Mouse (Mus musculus): ENCODE measurements at regions not wholly inside any gene's neighbourhood (a gene's known extent, or its start where the extent isn't known, plus 50 kb on each side); places are given as distances from the start of the nearest gene placed in this dataset.

DNA sequence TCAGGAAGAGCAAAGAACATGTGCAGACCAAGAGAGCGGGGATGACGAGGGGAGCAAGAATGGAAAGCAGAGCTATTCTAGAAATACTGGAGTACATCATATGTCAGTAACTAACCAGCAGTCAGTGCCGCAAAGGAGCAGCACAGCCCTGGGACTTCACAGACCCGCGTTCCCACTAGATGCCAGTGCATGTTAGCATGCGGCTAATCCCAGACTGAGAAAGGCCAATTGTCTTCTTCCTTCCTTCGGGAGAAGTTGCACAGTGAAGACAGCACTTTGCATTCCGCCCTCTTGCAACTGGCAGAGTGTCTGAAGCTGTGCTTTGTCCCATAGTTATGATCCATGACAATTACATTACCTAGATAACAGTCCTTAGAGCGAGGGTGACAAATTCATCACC, 246.1 kb upstream of the Bmper start:
- Histone ChIP-seq H3K9me3 (replicated peaks; ENCODE audit: low read length) (no peaks in the 10 kb centered on the region), H3K27me3 (ENCODE audit: insufficient read depth, low read length) (no peaks in the 10 kb centered on the region), H3K27ac (no peak overlapping the region), H3K36me3 (ENCODE audit: insufficient read depth, low read length) (no peaks in the 10 kb centered on the region), H3K4me3 (replicated peaks; ENCODE audit: low read depth, low read length) (no peak overlapping the region), H3K4me2 (ENCODE audit: low read length) (no peak overlapping the region), H3K4me1 (replicated peaks; ENCODE audit: insufficient read depth, low read length) (no peaks in the 10 kb centered on the region), H3K9ac (ENCODE audit: low read depth, low read length) (no peak overlapping the region)
- WGBS: 67% methylated on average over 9 of the region's 9 CpGs
- no peak for TF ChIP-seq CTCF (IDR thresholded peaks at IDR 0.05; ENCODE audit: low read depth)
- DNase-seq (ENCODE audit: low spot score) (no peak), ATAC-seq (replicated peaks; ENCODE audit: low FRiP score, low read depth) (no peak)

- Histone ChIP-seq H3K4me3 (replicated peaks; ENCODE audit: low read depth, low read length) (no peak overlapping the region), H3K9me3 (replicated peaks; ENCODE audit: low read length) (no peaks in the 10 kb centered on the region), H3K9ac (ENCODE audit: low read depth, low read length) (no peak overlapping the region), H3K27ac (no peak overlapping the region), H3K36me3 (ENCODE audit: insufficient read depth, low read length) (no peaks in the 10 kb centered on the region), H3K4me2 (ENCODE audit: low read length) (no peak overlapping the region), H3K4me1 (replicated peaks; ENCODE audit: insufficient read depth, low read length) (no peaks in the 10 kb centered on the region), H3K27me3 (ENCODE audit: insufficient read depth, low read length) (no peaks in the 10 kb centered on the region)
- TF ChIP-seq CTCF (IDR thresholded peaks at IDR 0.05; ENCODE audit: low read depth): no peak
- peak; percentile 38 for DNase-seq (ENCODE audit: low spot score)
- 54% methylated on average over 5 of the region's 5 CpGs for WGBS
- no peak for ATAC-seq (replicated peaks; ENCODE audit: low FRiP score, low read depth)
Observed at GRCm38 (mm10) chr9:22979627-22980026, 243.2 kb upstream of the Bmper start.

GRCm38 (mm10) chr9:22989508-22989907, 233.4 kb upstream of the Bmper start:
- Histone ChIP-seq H3K9ac (ENCODE audit: low read depth, low read length) (no peak overlapping the region), H3K27me3 (ENCODE audit: insufficient read depth, low read length) (no peaks in the 10 kb centered on the region), H3K27ac (no peak overlapping the region), H3K4me1 (replicated peaks; ENCODE audit: insufficient read depth, low read length) (no peaks in the 10 kb centered on the region), H3K36me3 (ENCODE audit: insufficient read depth, low read length) (no peaks in the 10 kb centered on the region), H3K4me2 (ENCODE audit: low read length) (no peak overlapping the region), H3K9me3 (replicated peaks; ENCODE audit: low read length) (no peaks in the 10 kb centered on the region), H3K4me3 (replicated peaks; ENCODE audit: low read depth, low read length) (no peak overlapping the region)
- WGBS: 71% methylated on average over 6 of the region's 6 CpGs
- ATAC-seq (replicated peaks; ENCODE audit: low FRiP score, low read depth) (no peak), DNase-seq (ENCODE audit: low spot score) (no peak)
- no peak for TF ChIP-seq CTCF (IDR thresholded peaks at IDR 0.05; ENCODE audit: low read depth)

DNA sequence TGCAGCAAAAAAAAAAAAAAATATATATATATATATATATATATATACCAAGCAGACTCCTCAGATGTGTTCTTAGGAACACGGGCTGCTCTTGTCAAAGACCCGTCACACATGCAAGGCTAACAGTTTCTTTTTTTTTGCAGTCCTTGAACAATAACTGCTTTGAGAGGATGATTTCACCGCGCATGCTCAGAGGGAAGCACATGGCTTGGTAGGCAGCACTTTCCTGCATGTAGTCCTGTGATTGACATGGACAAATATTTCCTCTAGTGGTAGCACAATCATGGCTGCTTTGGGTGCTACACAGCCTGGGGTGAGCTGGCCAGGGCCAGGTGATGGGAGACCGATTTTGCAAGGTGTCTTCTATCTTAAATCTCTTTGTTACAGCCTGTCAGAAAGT, 229.3 kb upstream of the Bmper start:
- Histone ChIP-seq H3K27ac (no peak overlapping the region), H3K36me3 (ENCODE audit: insufficient read depth, low read length) (no peaks in the 10 kb centered on the region), H3K4me1 (replicated peaks; ENCODE audit: insufficient read depth, low read length) (no peaks in the 10 kb centered on the region), H3K9me3 (replicated peaks; ENCODE audit: low read length) (no peaks in the 10 kb centered on the region), H3K4me3 (replicated peaks; ENCODE audit: low read depth, low read length) (no peak overlapping the region), H3K27me3 (ENCODE audit: insufficient read depth, low read length) (no peaks in the 10 kb centered on the region), H3K9ac (ENCODE audit: low read depth, low read length) (no peak overlapping the region), H3K4me2 (ENCODE audit: low read length) (no peak overlapping the region)
- DNase-seq (ENCODE audit: low spot score): no peak
- ATAC-seq (replicated peaks; ENCODE audit: low FRiP score, low read depth): no peak
- TF ChIP-seq CTCF (IDR thresholded peaks at IDR 0.05; ENCODE audit: low read depth): no peak
- WGBS: 75% methylated on average over 5 of the region's 5 CpGs

GRCm38 (mm10) chr9:22995564-22995963, 227.3 kb upstream of the Bmper start:
- TF ChIP-seq CTCF (IDR thresholded peaks at IDR 0.05; ENCODE audit: low read depth): no peak
- H3K4me3 ChIP-seq (replicated peaks; ENCODE audit: low read depth, low read length): no peak overlapping the region

DNA sequence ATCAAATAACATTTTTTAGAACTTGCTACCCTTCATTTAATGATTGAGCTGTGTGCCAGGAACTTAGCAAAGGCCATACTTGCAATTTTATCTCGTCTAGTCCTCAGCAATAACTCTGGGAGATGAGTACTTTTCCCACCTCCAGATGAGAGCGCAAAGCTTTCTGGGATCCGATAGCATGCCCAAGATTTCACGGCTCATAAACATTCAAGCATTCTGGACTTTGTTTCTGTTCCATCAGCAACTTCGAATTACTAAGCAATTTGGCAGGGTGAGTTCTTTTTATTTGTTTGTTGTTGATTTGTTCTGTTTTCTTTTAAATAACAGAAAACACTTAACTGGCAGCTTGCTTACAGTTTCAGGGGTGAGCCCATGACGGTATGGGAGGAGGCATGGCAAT, 224.6 kb upstream of the Bmper start:
- Histone ChIP-seq H3K9me3 (replicated peaks; ENCODE audit: low read length) (no peaks in the 10 kb centered on the region), H3K4me3 (replicated peaks; ENCODE audit: low read depth, low read length) (no peak overlapping the region), H3K27me3 (ENCODE audit: insufficient read depth, low read length) (no peaks in the 10 kb centered on the region), H3K36me3 (ENCODE audit: insufficient read depth, low read length) (no peaks in the 10 kb centered on the region), H3K4me1 (replicated peaks; ENCODE audit: insufficient read depth, low read length) (no peaks in the 10 kb centered on the region), H3K4me2 (ENCODE audit: low read length) (no peak overlapping the region), H3K9ac (ENCODE audit: low read depth, low read length) (no peak overlapping the region), H3K27ac (no peak overlapping the region)
- ATAC-seq (replicated peaks; ENCODE audit: low FRiP score, low read depth): no peak
- WGBS: 41% methylated on average over 6 of the region's 6 CpGs
- no peak for DNase-seq (ENCODE audit: low spot score)
- no peak for TF ChIP-seq CTCF (IDR thresholded peaks at IDR 0.05; ENCODE audit: low read depth)

More at GRCm38 (mm10) chr9:22995564-22995963, 227.3 kb upstream of the Bmper start:
- no peak for ATAC-seq (replicated peaks; ENCODE audit: low FRiP score, low read depth)
- H3K36me3 ChIP-seq (ENCODE audit: insufficient read depth, low read length): no peaks in the 10 kb centered on the region
- WGBS: 51% methylated on average over 9 of the region's 9 CpGs
- no peaks in the 10 kb centered on the region for H3K9me3 ChIP-seq (replicated peaks; ENCODE audit: low read length)
- H3K4me2 ChIP-seq (ENCODE audit: low read length): no peak overlapping the region
- DNase-seq (ENCODE audit: low spot score): no peak
- no peaks in the 10 kb centered on the region for H3K4me1 ChIP-seq (replicated peaks; ENCODE audit: insufficient read depth, low read length)
- H3K27ac ChIP-seq: no peak overlapping the region
- H3K9ac ChIP-seq (ENCODE audit: low read depth, low read length): no peak overlapping the region
- no peaks in the 10 kb centered on the region for H3K27me3 ChIP-seq (ENCODE audit: insufficient read depth, low read length)

DNA sequence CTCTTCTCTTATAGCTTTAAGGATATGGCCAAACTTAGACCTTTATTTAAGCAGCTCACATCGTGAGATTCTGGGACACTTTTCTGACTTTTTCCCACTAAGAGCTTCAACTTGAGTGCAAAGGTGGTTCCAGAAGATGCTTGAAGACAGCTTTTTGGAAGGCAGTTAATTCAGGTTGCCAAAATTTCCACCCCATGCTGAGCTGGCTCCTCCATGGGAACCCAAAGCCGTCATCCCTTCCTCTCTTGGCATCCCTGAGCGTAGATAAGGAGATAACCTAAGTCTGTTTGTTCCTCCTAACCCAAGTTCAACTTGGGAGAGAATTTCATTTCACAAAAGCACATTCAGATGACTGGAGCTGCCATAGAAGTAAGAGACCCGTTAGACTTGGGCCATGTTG, 223.7 kb upstream of the Bmper start:
- Histone ChIP-seq H3K27ac (no peak overlapping the region), H3K4me1 (replicated peaks; ENCODE audit: insufficient read depth, low read length) (peaks cover 6% of the 10 kb centered on the region; the same call in 1 of the 2 replicates), H3K36me3 (ENCODE audit: insufficient read depth, low read length) (no peaks in the 10 kb centered on the region), H3K9ac (ENCODE audit: low read depth, low read length) (no peak overlapping the region), H3K9me3 (replicated peaks; ENCODE audit: low read length) (no peaks in the 10 kb centered on the region), H3K4me2 (ENCODE audit: low read length) (no peak overlapping the region), H3K27me3 (ENCODE audit: insufficient read depth, low read length) (no peaks in the 10 kb centered on the region), H3K4me3 (replicated peaks; ENCODE audit: low read depth, low read length) (no peak overlapping the region)
- DNase-seq (ENCODE audit: low spot score) (no peak), ATAC-seq (replicated peaks; ENCODE audit: low FRiP score, low read depth) (no peak)
- no peak for TF ChIP-seq CTCF (IDR thresholded peaks at IDR 0.05; ENCODE audit: low read depth)
- whole genome bisulfite sequencing: 85% methylated on average over 4 of the region's 4 CpGs

All from kidney, postnatal 0 days (tissue).